Mouse (Mus musculus) urinary bladder, postnatal 0 days (tissue): ENCODE data around the gene Col6a1. TPM values are rescaled to one million over a fixed set of nuclear protein-coding genes. Genes with fewer than 3 reads are reported as not detected.

ENCODE experiments used
- polyA plus RNA-seq: library from polyadenylated mRNA; unstranded; fragments of >200 nt; fragmentation: Nextera tagmentation; extraction: Ambion mirVana; gene quantifications from 2 replicates; pipeline ENCODE4 v1.2.1, GENCODE M21; 2015

Gene Col6a1
- polyA plus RNA-seq = 458 and 470 TPM in 2 replicates

GRCm38 (mm10) chr10:76725682-76726285 lies at the start of gene Col6a1:
Gene Col6a1, minus strand, starts transcription at chr10:76726168.

Other genes with a start within 250 kb of the Col6a1 start
- 27.7 and 57.3 TPM in 2 replicates for gene Lss, start 194.6 kb downstream of the Col6a1 start, polyA plus RNA-seq
- not detected in 2 replicates for gene Spatc1l, start 163.9 kb downstream of the Col6a1 start, polyA plus RNA-seq
- 0.28 and 0.54 TPM in 2 replicates for gene Ftcd, start 150.5 kb downstream of the Col6a1 start, polyA plus RNA-seq
- gene Col6a2, start 102.5 kb downstream of the Col6a1 start, polyA plus RNA-seq = 347 and 388 TPM in 2 replicates
- 33.8 and 34.7 TPM in 2 replicates for gene Pcbp3, start 235.7 kb upstream of the Col6a1 start, polyA plus RNA-seq